Mouse (Mus musculus): ENCODE data around the gene Gm17124.

Gm17124 gene

DNA sequence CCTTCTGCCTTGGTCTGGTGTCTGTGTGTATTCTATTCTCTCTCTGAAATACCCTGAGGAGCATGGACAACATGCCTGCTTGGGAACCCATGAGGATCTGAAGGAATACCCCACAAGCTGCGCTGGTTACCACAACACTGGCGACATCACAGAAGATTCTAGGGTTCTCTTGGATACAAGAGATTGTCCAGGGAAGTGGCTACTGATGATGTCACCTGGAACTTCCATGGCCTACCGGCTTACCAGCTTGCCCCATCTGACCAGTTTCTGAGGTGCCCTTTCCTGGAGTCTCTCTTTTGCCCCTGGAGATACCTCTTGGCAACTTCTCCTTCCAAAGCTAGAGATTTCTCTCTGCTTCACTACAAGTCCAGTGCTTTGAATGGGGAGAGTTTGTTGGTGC lies at the start of gene Gm17124:
Gm17124 (minus strand) TSS at position 101 of the 400 bp plus-strand sequence.
- in situ Hi-C loops (cut with MboI, MseI): loop anchor here (5.0 to 25.0 kb wide), 2 partner anchors 342 to 1088 kb away; partner anchors contain the start of genes Gm7324 and Gm8165

GRCm38 (mm10) chr14:42641817-42642216 lies 42.1 kb upstream of the Gm17124 start, which contains the start of gene Gm3633:
TSS of gene Gm3633 (minus strand) at chr14:42641917.
- in situ Hi-C loops (cut with MboI, MseI): loop anchor here (5.0 kb wide), 1 partner anchor 345 kb away; the partner anchor contains the start of gene Gm9611
